Mouse (Mus musculus) MEL (cell line): ENCODE data around the gene Fgf23. TPM values are rescaled to one million over a fixed set of nuclear protein-coding genes. Genes with fewer than 3 reads are reported as not detected.

Source experiments
- DNase-seq: peaks from one replicate; pipeline ENCODE4 v3.0.0; 2011; ENCODE audit warnings: low read depth, low spot score
- H3K27ac ChIP-seq: 2 replicates; pipeline ENCODE4 v1.5.1; 2012; ENCODE audit warnings: low read depth, mild to moderate bottlenecking, control low read depth, low read length, moderate library complexity; ENCODE audit not compliant: control insufficient read depth
- H3K27me3 ChIP-seq, 2 experiments: fragments of 150-350 bp in 1 of 2; sonication (generic) in 1 of 2; 2 replicates each; pipeline ENCODE4 v1.6.1; 2012; ENCODE audit warnings: low read length in 2 of 2, mild to moderate bottlenecking in 2 of 2, improper control_type of control experiment in 1 of 2, moderate library complexity in 1 of 2; ENCODE audit not compliant: insufficient read depth in 2 of 2, control insufficient read depth in 1 of 2
- H3K36me3 ChIP-seq, 2 experiments: 2 replicates each; pipeline ENCODE4 v1.6.1; 2012 to 2014; ENCODE audit warnings: low read length in 2 of 2, improper control_type of control experiment in 1 of 2, inconsistent platforms in 1 of 2, mild to moderate bottlenecking in 1 of 2; ENCODE audit not compliant: insufficient read depth in 2 of 2, control insufficient read depth in 1 of 2
- H3K4me1 ChIP-seq, 2 experiments: fragments of 150-350 bp in 1 of 2; sonication (generic) in 1 of 2; 2 replicates each; pipeline ENCODE4 v1.6.1; 2012; ENCODE audit warnings: low read length in 2 of 2, improper control_type of control experiment in 1 of 2, mild to moderate bottlenecking in 1 of 2; ENCODE audit not compliant: insufficient read depth in 2 of 2, control insufficient read depth in 1 of 2
- H3K4me3 ChIP-seq, 2 experiments: fragments of 150-350 bp in 1 of 2; sonication (generic) in 1 of 2; 2 replicates each; pipeline ENCODE4 v1.5.1; 2012; ENCODE audit warnings: low read depth in 2 of 2, low read length in 2 of 2, mild to moderate bottlenecking in 2 of 2, moderate library complexity in 2 of 2, control low read depth in 1 of 2, improper control_type of control experiment in 1 of 2; ENCODE audit not compliant: control insufficient read depth in 1 of 2, insufficient read depth in 1 of 2
- H3K79me2 ChIP-seq: 2 replicates; pipeline ENCODE4 v1.6.1; 2012; ENCODE audit warnings: mild to moderate bottlenecking, low read length, moderate library complexity; ENCODE audit not compliant: control insufficient read depth, poor library complexity, insufficient read depth
- H3K9ac ChIP-seq: 2 replicates; pipeline ENCODE4 v1.6.1; 2012; ENCODE audit warnings: low read depth, mild to moderate bottlenecking, control low read depth, low read length, moderate library complexity; ENCODE audit not compliant: control insufficient read depth, poor library complexity, severe bottlenecking
- H3K9me3 ChIP-seq: fragments of 150-350 bp; sonication (generic); replicated peaks from 2 replicates; pipeline ENCODE4 v1.6.1; 2012; ENCODE audit warnings: mild to moderate bottlenecking, low read length, improper control_type of control experiment, moderate library complexity; ENCODE audit not compliant: insufficient read depth
- BHLHE40 ChIP-seq: IDR thresholded peaks from 2 replicates; pipeline ENCODE4 v1.6.1; 2012; ENCODE audit warnings: low read depth, mild to moderate bottlenecking, inconsistent platforms, low read length, improper control_type of control experiment, borderline replicate concordance
- CHD2 ChIP-seq: IDR thresholded peaks from 2 replicates; pipeline ENCODE4 v1.6.1; 2011; ENCODE audit warnings: low read length, improper control_type of control experiment
- CTCF ChIP-seq, 3 experiments: IDR thresholded peaks in 2 of 3; conservative IDR thresholded peaks in 1 of 3; 2 replicates each; pipeline ENCODE4 v1.5.1; 2011 to 2012; ENCODE audit warnings: low read length in 3 of 3, low read depth in 2 of 3, mild to moderate bottlenecking in 2 of 3, improper control_type of control experiment in 1 of 3, inconsistent platforms in 1 of 3, mixed read lengths in 1 of 3, moderate library complexity in 1 of 3; ENCODE audit not compliant: control insufficient read depth in 1 of 3, insufficient read depth in 1 of 3, poor library complexity in 1 of 3, severe bottlenecking in 1 of 3
- ELF1 ChIP-seq: IDR thresholded peaks from 2 replicates; pipeline ENCODE4 v1.6.1; 2014; ENCODE audit warnings: low read depth, mild to moderate bottlenecking, inconsistent platforms, low read length, improper control_type of control experiment, moderate library complexity
- ETS1 ChIP-seq: IDR thresholded peaks from 2 replicates; pipeline ENCODE4 v1.6.1; 2012; ENCODE audit warnings: low read depth, mild to moderate bottlenecking, inconsistent platforms, low read length, improper control_type of control experiment, moderate library complexity
- GABPA ChIP-seq: IDR thresholded peaks from 2 replicates; pipeline ENCODE4 v1.6.1; 2012; ENCODE audit warnings: low read depth, mild to moderate bottlenecking, inconsistent platforms, low read length, improper control_type of control experiment, moderate library complexity
- GATA1 ChIP-seq: IDR thresholded peaks from 2 replicates; pipeline ENCODE4 v1.6.1; 2011; ENCODE audit warnings: low read depth, low read length, improper control_type of control experiment
- HCFC1 ChIP-seq: IDR thresholded peaks from 2 replicates; pipeline ENCODE4 v1.6.1; 2012; ENCODE audit warnings: low read depth, mild to moderate bottlenecking, inconsistent platforms, low read length, improper control_type of control experiment, moderate library complexity
- JUND ChIP-seq: IDR thresholded peaks from 2 replicates; pipeline ENCODE4 v1.6.1; 2011; ENCODE audit warnings: low read depth, mild to moderate bottlenecking, improper control_type of control experiment, low read length
- MAFK ChIP-seq: IDR thresholded peaks from 2 replicates; pipeline ENCODE4 v1.6.1; 2011; ENCODE audit warnings: low read depth, mild to moderate bottlenecking, low read length, improper control_type of control experiment, borderline replicate concordance
- MAX ChIP-seq: IDR thresholded peaks from 2 replicates; pipeline ENCODE4 v1.6.1; 2011; ENCODE audit warnings: low read length, improper control_type of control experiment
- MAZ ChIP-seq: IDR thresholded peaks from 2 replicates; pipeline ENCODE4 v1.6.1; 2012; ENCODE audit warnings: low read depth, mild to moderate bottlenecking, inconsistent platforms, low read length, improper control_type of control experiment
- MXI1 ChIP-seq: IDR thresholded peaks from 2 replicates; pipeline ENCODE4 v1.6.1; 2011; ENCODE audit warnings: mild to moderate bottlenecking, low read depth, low read length, improper control_type of control experiment
- MYB ChIP-seq: IDR thresholded peaks from 2 replicates; pipeline ENCODE4 v1.6.1; 2011; ENCODE audit warnings: mild to moderate bottlenecking, low read depth, low read length, improper control_type of control experiment
- MYC ChIP-seq: IDR thresholded peaks from 2 replicates; pipeline ENCODE4 v1.6.1; 2011; ENCODE audit warnings: low read depth, mild to moderate bottlenecking, low read length, improper control_type of control experiment, moderate library complexity
- NRF1 ChIP-seq: IDR thresholded peaks from 2 replicates; pipeline ENCODE4 v1.6.1; 2014; ENCODE audit warnings: low read depth, mild to moderate bottlenecking, inconsistent platforms, low read length, improper control_type of control experiment, moderate library complexity; ENCODE audit not compliant: poor library complexity, insufficient read depth, severe bottlenecking
- POLR2AphosphoS2 ChIP-seq: IDR thresholded peaks from 2 replicates; pipeline ENCODE4 v1.6.1; 2011; ENCODE audit warnings: low read length, improper control_type of control experiment
- POLR2AphosphoS5 ChIP-seq: IDR thresholded peaks from 2 replicates; pipeline ENCODE4 v1.6.1; 2012; ENCODE audit warnings: low read depth, borderline replicate concordance, mild to moderate bottlenecking, inconsistent platforms, low read length, moderate library complexity, mixed read lengths
- RAD21 ChIP-seq: IDR thresholded peaks from 2 replicates; pipeline ENCODE4 v1.6.1; 2011; ENCODE audit warnings: mild to moderate bottlenecking, low read depth, low read length, improper control_type of control experiment
- RCOR1 ChIP-seq: IDR thresholded peaks from 2 replicates; pipeline ENCODE4 v1.6.1; 2012; ENCODE audit warnings: low read depth, mild to moderate bottlenecking, inconsistent platforms, low read length, improper control_type of control experiment
- SIN3A ChIP-seq: IDR thresholded peaks from 2 replicates; pipeline ENCODE4 v1.6.1; 2012; ENCODE audit warnings: low read length, improper control_type of control experiment, inconsistent platforms
- SMC3 ChIP-seq: IDR thresholded peaks from 2 replicates; pipeline ENCODE4 v1.6.1; 2011; ENCODE audit warnings: low read depth, low read length, improper control_type of control experiment
- TAL1 ChIP-seq: IDR thresholded peaks from 2 replicates; pipeline ENCODE4 v1.6.1; 2012; ENCODE audit warnings: mild to moderate bottlenecking, inconsistent platforms, low read length, moderate library complexity, mixed read lengths
- TBP ChIP-seq: IDR thresholded peaks from 2 replicates; pipeline ENCODE4 v1.8.0; 2011; ENCODE audit warnings: low read depth, low read length, improper control_type of control experiment
- TCF12 ChIP-seq: IDR thresholded peaks from 2 replicates; pipeline ENCODE4 v1.6.1; 2014; ENCODE audit warnings: low read depth, mild to moderate bottlenecking, inconsistent platforms, low read length, improper control_type of control experiment, moderate library complexity
- UBTF ChIP-seq: IDR thresholded peaks from 2 replicates; pipeline ENCODE4 v1.6.1; 2012; ENCODE audit warnings: low read depth, mild to moderate bottlenecking, inconsistent platforms, low read length, improper control_type of control experiment, moderate library complexity, borderline replicate concordance; ENCODE audit not compliant: insufficient read depth
- USF2 ChIP-seq, 2 experiments: IDR thresholded peaks; 2 replicates each; pipeline ENCODE4 v1.6.1; 2011 to 2012; ENCODE audit warnings: improper control_type of control experiment in 2 of 2, low read length in 2 of 2, borderline replicate concordance in 1 of 2, inconsistent platforms in 1 of 2, low read depth in 1 of 2, mild to moderate bottlenecking in 1 of 2; ENCODE audit not compliant: insufficient read depth in 1 of 2
- ZC3H11A ChIP-seq: IDR thresholded peaks from 2 replicates; pipeline ENCODE4 v1.6.1; 2012; ENCODE audit warnings: low read depth, mild to moderate bottlenecking, inconsistent platforms, low read length, improper control_type of control experiment
- ZMIZ1 ChIP-seq: IDR thresholded peaks from 2 replicates; pipeline ENCODE4 v1.6.1; 2012; ENCODE audit warnings: low read depth, mild to moderate bottlenecking, inconsistent platforms, low read length, improper control_type of control experiment, moderate library complexity
- polyA plus RNA-seq, 2 experiments: library from polyadenylated mRNA; stranded (reverse) in 1 of 2; unstranded in 1 of 2; fragments of >175 nt in 1 of 2; fragments of >200 nt in 1 of 2; gene quantifications; 2 replicates each; pipeline versions ENCODE4 v1.2.1 to v1.2.4; 2012; ENCODE audit warnings: low replicate concordance in 2 of 2, low read depth in 1 of 2; ENCODE audit not compliant: insufficient read length in 2 of 2, insufficient read depth in 1 of 2, missing spikeins in 1 of 2
- total RNA-seq: library from RNA; depleted of rRNA; stranded (reverse); fragments of 300-350 nt; gene quantifications from 2 replicates; pipeline ENCODE4 v1.2.3, GENCODE M21; 2012

The Fgf23 gene
- total and polyA plus RNA-seq, 3 experiments = not detected

DNA sequence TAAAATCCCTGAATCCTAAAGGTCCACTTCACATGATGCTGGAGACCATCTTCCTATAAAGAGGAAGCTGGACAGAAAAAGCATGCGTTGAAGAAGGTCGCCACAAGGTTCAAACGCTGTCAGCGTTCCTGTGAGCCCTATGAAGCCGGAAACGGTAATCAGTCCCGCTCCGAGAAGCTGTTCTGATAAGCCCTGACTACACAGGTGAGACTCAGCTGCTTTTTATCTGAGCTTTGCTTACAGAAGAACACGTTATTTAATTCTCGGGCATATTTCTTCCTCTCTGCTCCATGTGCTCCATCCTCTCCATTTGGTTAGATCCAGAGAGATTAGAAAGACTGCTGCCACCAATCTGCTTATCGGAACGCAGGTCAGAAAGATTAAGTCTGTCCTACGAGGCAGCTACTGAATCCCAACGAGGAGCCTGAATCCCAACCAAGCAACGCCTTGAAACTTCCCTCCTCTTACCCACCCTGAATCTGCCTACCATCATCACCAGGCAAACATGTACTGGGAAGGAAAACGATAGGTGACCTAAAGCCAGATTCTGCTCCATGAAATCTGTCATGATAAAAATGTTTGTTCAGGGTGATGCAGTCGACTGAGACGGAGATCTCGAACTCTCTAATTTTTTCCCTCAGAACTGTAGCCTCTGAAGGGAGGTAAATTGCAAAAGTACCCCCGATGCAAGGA, 35.8 kb downstream of the Fgf23 start:
- no peaks in the 10 kb centered on the region for H3K79me2 ChIP-seq
- no peaks in the 10 kb centered on the region for H3K9me3 ChIP-seq
- peak; percentile 34 for DNase-seq
- no peaks in the 10 kb centered on the region for H3K27me3 ChIP-seq
- no peak overlapping the region for H3K9ac ChIP-seq
- H3K27ac ChIP-seq = no peak overlapping the region
- no peaks in the 10 kb centered on the region for H3K36me3 ChIP-seq
- H3K4me3 ChIP-seq = peak overlapping the region; percentile 49 to 62; a peak in 2 of 4 replicates
- TF ChIP-seq ETS1 (peak; percentile 69), POLR2AphosphoS5 (no peak), RAD21 (no peak), GATA1 (0 out of 2 replicates have a peak, but pooled peaks have one; percentile 16), TCF12 (no peak)
- H3K4me1 ChIP-seq = peaks cover 0 to 7% of the 10 kb centered on the region in 2 experiments; a peak in 2 of 4 replicates

DNA sequence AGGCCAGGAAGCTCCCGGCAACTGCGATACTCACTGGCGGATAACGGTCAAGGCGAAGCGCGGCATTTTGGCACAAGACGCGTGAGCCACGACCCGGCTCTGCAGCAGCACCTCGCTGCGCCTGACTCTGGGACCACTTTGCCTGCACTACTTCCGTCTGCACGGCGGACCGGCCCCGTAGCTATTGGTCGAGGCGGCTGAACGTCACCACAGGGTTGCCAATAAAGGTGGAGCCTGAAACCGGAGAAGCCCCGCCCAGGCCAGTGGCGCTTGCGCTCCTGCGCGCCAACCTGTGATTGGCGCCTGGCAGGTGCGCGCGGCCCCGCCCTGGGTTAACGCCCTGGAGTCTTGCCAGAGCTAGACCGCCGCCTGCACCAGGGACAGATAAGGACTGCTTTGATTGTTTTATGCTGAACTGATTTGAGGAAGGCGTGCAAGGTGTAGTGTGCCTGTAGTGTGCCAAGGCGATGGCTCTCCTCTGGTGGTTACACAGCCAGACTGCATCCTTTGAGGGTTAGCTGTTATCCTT, 36.8 kb downstream of the Fgf23 start, which contains the start of gene Tigar:
Gene Tigar (minus strand): TSS at position 156 of the 529 bp plus-strand sequence.
- Histone ChIP-seq H3K36me3 (no peaks in the 10 kb centered on the region), H3K27me3 (no peaks in the 10 kb centered on the region), H3K9me3 (no peaks in the 10 kb centered on the region), H3K4me3 (peak within 1 kb of the TSS; percentile 49 to 62), H3K4me1 (peaks cover 0 to 7% of the 10 kb centered on the region in 2 experiments; a peak in 2 of 4 replicates), H3K9ac (peak within 1 kb of the TSS; percentile 26), H3K79me2 (no peaks in the 10 kb centered on the region), H3K27ac (no peak within 1 kb of the TSS)
- peak; percentile 98 for DNase-seq
- peak; percentile 81 for TF ChIP-seq NRF1
- TF ChIP-seq POLR2AphosphoS5 = no peak
- TF ChIP-seq HCFC1 = peak; percentile 63
- no peak for TF ChIP-seq JUND
- TF ChIP-seq ZC3H11A = no peak
- TF ChIP-seq MYC = 0 out of 2 replicates have a peak, but pooled peaks have one; percentile 17
- peak; percentile 55 for TF ChIP-seq MAX
- TF ChIP-seq POLR2AphosphoS2 = no peak
- TF ChIP-seq USF2 (IDR thresholded peaks at IDR 0.05; ENCODE audit: borderline replicate concordance in 1 of 2, insufficient read depth in 1 of 2, low read depth in 1 of 2, low read length in 2 of 2) = no peak
- TF ChIP-seq CTCF (IDR thresholded peaks at IDR 0.05 in 2 of 3, conservative IDR thresholded peaks at IDR 0.05 in 1 of 3; ENCODE audit: control insufficient read depth in 1 of 3, insufficient read depth in 1 of 3, low read depth in 2 of 3, low read length in 3 of 3, poor library complexity in 1 of 3, severe bottlenecking in 1 of 3) = no peak
- TF ChIP-seq RCOR1 = peak; percentile 100
- TF ChIP-seq ZMIZ1 = no peak
- no peak for TF ChIP-seq CHD2
- TF ChIP-seq MAZ = no peak
- no peak for TF ChIP-seq UBTF
- TF ChIP-seq TAL1 = peak; percentile 58; the same call in 1 of the 2 replicates
- TF ChIP-seq ELF1 = peak; percentile 74
- TF ChIP-seq MAFK = peak; percentile 70; the same call in 1 of the 2 replicates
- no peak for TF ChIP-seq MYB
- peak; percentile 87 for TF ChIP-seq GATA1
- no peak for TF ChIP-seq SMC3
- peak; percentile 91 for TF ChIP-seq BHLHE40
- peak; percentile 89 for TF ChIP-seq MXI1
- peak; percentile 56 for TF ChIP-seq SIN3A
- no peak for TF ChIP-seq GABPA
- 0 out of 2 replicates have a peak, but pooled peaks have one; percentile 19 for TF ChIP-seq TBP
